Mouse (Mus musculus) gastrocnemius, adult 2 months (tissue): ENCODE measurements around the gene Prkcq. TPM values are rescaled to one million over a fixed set of nuclear protein-coding genes. Genes with fewer than 3 reads are reported as not detected.

Source experiments
- DNase-seq: peaks from one replicate; pipeline ENCODE4 v3.0.0; 2022
- H3K27ac ChIP-seq: fragments of 200-600 bp; 2 replicates; pipeline ENCODE4 v1.8.1; 2022; ENCODE audit warnings: mild to moderate bottlenecking
- H3K4me3 ChIP-seq: fragments of 200-600 bp; 2 replicates; pipeline ENCODE4 v1.8.1; 2022; ENCODE audit warnings: mild to moderate bottlenecking, moderate library complexity
- CTCF ChIP-seq: fragments of 200-600 bp; IDR thresholded peaks from 2 replicates; pipeline ENCODE4 v1.8.1; 2022; ENCODE audit warnings: antibody characterized with exemption, mild to moderate bottlenecking, moderate library complexity
- intact Hi-C: fragments of 180-260 bp; cut with DNase I; formaldehyde crosslinking; loops from one replicate; pipeline ENCODE4 v1.15.1; 2025
- total RNA-seq, 2 experiments: library from RNA; stranded (reverse); gene quantifications; 2 replicates each; pipeline ENCODE4 v1.2.3; 2021

Prkcq gene
- total RNA-seq, 2 experiments from 2014 or later: 75.5 to 85.1 TPM

DNA sequence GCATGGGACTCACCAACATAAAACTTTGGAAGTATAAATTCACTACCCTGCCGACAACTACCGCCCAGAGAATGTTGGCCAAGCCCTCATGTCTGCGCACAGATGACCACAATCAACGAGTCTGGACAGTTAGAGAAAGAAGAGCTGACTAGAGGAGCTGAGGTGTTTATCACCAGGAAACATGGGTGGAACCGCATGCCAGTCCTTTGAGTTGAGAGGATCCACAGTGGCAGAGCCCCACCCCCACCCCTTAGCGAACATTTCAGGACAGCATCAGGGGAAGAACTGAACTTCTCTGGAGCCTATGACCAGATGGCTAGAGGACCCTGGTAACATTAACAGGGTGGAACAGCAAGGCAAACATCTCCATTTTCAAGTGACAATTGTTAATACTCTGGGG is 37.4 kb downstream of the Prkcq start:
- no peak for DNase-seq
- intact Hi-C loops: no loop called here
- no peak overlapping the region for H3K4me3 ChIP-seq
- no peak for TF ChIP-seq CTCF
- H3K27ac ChIP-seq: no peak overlapping the region; the same call in 1 of the 2 replicates

DNA sequence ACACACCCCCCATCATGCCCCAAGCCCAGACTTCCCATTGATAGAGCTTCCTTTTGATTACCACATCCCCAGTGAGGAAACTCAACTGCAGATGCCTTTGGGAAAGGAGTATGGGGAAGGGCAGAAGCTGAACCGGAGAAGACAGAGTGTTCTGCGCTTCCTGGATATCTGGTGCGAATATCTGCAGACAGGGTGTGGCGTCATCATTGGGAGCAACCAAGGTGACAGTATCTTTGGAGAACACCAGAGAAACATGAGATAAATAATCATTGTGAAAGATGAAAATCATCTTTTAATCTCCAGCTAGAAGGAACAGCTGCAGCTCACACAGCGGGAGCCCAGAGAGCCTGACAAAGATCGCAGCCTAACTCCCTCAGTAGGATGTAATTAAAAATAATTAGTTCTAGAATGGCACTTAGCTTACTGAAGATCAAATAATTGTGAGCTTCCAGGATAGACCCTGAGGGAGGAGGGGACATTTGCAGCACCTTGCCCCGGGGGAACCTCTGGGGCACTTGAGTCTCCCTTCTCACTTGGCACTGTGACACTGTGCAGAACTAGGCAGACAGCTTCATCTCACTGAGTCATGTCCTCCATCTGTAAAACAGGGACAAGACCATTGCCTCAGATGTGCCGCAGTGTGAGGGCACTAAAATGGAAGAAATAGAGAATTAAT is 38.5 kb downstream of the Prkcq start:
- Histone ChIP-seq H3K27ac (peak overlapping the region; percentile 43), H3K4me3 (no peak overlapping the region)
- DNase-seq: peak; percentile 37
- intact Hi-C loops: no loop called here
- no peak for TF ChIP-seq CTCF

DNA sequence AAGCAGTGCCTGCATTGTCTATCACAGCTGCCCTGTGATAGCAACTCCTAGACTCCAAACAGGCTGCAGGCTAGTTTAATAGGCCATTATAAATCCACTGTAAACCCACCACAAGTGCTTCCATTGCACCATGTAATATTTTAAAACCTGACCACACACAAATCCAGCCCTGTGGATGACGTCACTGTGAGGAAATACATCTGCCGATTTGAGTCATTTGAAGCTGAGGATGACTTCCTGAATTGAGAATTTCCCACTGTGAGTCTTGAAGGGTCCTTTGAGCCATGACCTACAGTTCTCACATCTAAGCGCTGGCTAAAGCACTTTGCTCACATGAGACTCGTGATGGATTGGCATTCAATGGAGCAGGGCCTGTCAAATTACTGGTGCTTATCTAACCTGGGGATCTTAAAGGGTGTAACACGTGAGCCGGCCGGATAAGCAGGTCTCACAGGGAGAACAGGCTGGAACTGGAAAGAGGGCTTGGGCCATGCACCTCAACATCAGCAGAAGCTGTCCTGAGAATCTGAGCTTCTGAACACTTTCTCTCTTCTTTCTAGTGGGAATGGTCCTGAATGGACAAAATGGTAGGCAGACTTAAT is 40.2 kb downstream of the Prkcq start:
- intact Hi-C loops: no loop called here
- TF ChIP-seq CTCF: no peak

DNA sequence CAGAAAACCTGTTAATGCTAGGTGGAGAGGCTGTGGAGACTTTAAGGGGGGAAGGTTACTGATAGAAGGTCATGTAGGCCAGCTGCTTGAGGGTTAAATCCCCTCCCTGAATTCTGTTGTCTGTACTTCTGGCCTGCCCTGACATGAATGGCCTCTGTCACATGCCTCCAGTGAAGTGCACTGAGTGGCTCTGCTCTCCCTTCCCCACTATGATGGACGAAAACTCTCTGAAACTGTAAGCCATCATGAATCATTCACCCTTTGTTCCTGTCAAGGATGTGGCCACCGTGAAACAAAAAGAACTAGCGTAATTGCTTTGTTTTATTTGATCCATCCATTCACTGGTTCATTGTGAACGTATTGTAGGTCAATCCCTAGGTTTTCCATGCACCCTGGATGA is 44.5 kb downstream of the Prkcq start:
- intact Hi-C loops: no loop called here
- peak overlapping the region; percentile 68 for H3K27ac ChIP-seq
- DNase-seq: no peak
- H3K4me3 ChIP-seq: no peak overlapping the region
- TF ChIP-seq CTCF: no peak

More for the DNA sequence above, 40.2 kb downstream of the Prkcq start:
- no peak overlapping the region for H3K4me3 ChIP-seq
- H3K27ac ChIP-seq: no peak overlapping the region
- DNase-seq: no peak

DNA sequence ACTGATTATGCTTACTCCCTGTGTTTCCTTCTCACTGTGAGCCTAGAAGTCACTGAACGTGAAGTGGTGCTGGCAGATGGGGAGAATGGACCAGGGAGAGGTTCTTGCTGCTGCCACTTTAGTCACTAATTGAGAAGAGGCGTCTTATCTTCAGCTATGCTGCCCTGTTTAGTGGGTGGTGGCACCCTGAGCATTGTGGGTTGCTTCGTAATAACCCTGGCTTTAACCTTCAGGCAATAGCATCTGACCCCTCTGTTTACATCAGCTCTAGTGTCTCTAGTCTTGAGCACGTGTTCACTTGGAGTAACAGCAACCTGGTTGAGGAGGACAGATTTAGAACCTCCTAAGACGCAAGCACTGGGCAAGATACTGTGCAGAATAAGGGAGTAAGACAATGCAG is 44.9 kb downstream of the Prkcq start:
- no peak for TF ChIP-seq CTCF
- Histone ChIP-seq H3K27ac (peak overlapping the region; percentile 68), H3K4me3 (no peak overlapping the region)
- intact Hi-C loops: no loop called here
- DNase-seq: no peak

DNA sequence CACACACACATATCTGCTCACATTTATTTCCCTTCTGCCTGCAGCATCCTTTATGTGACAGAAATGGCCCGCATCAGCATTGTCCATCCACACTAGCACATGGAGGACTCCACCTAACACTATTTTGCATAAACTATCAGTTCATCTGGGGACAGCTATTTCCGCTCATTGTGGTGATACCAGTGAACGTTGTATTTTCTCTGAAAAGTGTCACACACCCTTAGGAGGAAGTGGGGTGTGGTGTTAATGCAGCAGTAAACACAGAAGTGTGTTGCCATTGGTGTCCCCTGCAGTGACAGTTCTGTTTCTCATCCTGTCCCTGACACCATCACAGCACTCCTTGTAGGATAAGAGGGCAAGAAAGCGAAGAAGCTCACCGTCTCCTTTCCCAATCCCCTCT is 46.2 kb downstream of the Prkcq start:
- intact Hi-C loops: no loop called here
- TF ChIP-seq CTCF: no peak
- Histone ChIP-seq H3K27ac (no peak overlapping the region), H3K4me3 (no peak overlapping the region)
- DNase-seq: no peak

DNA sequence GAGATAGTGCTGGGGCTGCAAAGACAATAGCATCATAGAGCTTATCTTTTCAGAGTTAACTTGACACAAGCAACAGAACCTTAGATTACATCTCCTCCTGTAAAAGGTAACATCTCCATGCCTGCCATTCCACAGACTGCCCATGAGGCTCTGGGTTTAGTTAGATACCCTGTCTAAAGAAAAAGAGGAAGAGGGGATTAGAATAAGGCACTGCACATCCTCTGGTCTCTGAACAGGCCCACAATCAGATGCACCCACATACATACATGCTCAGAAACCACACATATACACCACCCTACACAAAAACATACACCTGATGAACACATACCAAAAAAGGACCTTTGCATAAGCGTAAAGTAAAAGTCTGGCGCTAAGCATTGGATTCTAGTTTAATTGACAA is 47.4 kb downstream of the Prkcq start:
- Histone ChIP-seq H3K4me3 (no peak overlapping the region), H3K27ac (no peak overlapping the region)
- DNase-seq: no peak
- TF ChIP-seq CTCF: no peak
- intact Hi-C loops: no loop called here

DNA sequence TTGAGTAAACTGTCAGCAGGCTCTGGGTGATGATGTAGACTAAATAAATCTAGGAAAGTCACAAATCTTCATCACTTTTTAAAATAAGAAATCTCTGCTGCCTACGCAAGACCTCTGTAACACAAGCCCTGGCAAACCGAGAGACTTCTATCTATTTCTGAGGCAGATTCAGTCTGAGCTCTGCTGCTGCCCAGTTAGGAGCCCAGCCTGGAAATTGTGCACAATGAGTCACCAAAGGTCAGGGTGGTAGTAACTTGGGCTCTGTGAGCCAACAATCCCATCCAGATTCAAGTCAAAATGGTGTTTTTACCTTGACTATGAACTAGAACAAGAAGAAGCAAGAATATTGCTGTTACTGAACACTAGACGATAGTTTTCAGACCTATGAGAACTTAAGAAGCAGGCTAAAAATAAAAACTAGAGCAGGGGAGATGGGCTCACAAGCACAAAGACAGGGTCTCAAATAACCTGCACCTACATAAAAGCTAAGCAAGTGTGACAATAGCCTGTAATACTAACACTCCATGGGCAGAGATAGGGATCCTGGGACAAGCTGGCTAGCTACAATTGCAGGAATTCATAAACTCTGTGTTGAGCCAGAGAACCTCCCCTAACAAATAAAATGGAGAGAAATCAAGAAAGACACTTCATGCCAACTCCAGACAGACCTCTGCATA is 53.0 kb downstream of the Prkcq start:
- H3K4me3 ChIP-seq: peak overlapping the region; percentile 15
- no peak for TF ChIP-seq CTCF
- H3K27ac ChIP-seq: peak overlapping the region; percentile 94
- peak; percentile 51 for DNase-seq
- intact Hi-C loops: loop anchor here (5.0 kb wide), 1 partner anchor 38 kb away; no protein-coding TSS in a partner anchor

DNA sequence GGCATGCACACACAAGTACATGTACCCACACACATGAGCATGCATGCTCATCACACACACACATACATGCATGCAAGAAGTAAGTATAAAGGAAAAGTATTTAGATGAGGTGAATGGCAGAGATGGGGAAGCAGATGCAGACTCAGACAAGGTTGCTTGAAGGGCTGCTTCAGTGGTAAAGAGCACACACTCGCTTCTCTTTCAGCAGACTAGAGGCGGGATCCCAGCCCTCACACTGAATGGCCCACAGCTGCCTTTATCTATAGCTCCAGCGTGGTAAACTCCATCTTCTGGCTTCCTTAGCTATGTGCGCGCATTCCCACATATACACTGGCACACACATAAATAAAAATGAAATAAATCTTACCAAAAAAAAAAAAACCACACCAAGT is 53.6 kb downstream of the Prkcq start:
- TF ChIP-seq CTCF: no peak
- no peak for DNase-seq
- Histone ChIP-seq H3K27ac (peak overlapping the region; percentile 94), H3K4me3 (peak overlapping the region; percentile 15; the same call in 1 of the 2 replicates)
- intact Hi-C loops: no loop called here

DNA sequence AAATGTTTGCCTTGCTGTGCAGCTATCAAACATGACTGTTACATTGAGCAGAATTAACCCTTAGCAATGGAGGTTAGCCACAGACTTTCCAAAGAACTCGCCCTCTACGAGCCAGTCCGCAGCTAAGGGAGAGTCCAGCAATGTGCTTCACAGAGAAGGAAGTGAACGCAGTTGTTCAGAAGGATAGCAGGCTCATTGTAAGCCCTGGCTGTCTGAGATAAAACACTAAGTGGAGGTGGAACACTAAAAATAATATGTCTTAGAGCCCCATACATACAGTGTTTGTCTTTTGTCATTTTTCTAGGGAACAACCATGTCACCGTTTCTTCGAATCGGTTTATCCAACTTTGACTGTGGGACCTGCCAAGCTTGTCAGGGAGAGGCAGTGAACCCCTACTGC is 54.6 kb downstream of the Prkcq start:
- intact Hi-C loops: loop anchor here (2.0 kb wide), 1 partner anchor 54 kb away; the partner anchor contains the start of gene Prkcq
- Histone ChIP-seq H3K27ac (peak overlapping the region; percentile 94), H3K4me3 (peak overlapping the region; percentile 54)
- DNase-seq: no peak
- TF ChIP-seq CTCF: no peak

DNA sequence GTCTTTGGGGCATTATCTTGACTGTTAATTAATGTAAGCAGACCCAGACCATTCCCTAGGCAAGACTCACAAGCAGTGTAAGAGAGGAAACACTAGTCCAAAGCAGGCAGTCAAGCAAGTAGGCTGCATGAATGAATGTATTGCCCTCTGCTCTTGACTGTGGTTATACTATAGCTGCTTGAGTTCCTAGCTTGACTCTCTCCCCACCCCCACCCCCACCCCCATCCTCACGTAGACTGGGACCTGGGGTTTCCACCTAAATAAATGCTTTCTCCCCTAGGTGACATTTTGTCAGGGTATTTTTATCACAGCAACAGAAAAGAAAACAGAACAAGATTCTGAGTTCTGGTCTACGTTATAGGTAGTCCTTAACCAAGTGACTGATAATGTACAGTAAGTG is 57.2 kb downstream of the Prkcq start:
- no peak for TF ChIP-seq CTCF
- Histone ChIP-seq H3K27ac (no peak overlapping the region), H3K4me3 (no peak overlapping the region)
- DNase-seq: no peak
- intact Hi-C loops: no loop called here

DNA sequence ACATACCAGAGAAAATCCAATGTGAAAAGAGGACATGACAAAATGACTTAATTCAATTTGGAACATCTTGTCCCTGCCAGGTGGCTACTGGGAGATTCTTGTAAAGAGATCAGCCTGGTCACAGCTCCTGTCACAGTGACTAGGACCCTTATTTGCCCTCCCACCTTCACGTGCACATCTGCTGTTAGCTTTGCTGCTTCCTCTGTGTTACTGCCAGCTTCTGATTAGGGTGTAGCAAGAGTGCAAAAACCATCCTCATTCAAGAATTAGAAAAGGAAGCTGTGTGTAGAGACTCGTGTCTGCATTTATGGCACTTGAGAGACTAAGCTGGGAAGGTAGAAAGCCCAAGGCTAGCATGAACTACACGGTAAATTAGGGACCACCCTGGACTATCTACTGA is 59.2 kb downstream of the Prkcq start:
- DNase-seq: no peak
- intact Hi-C loops: no loop called here
- H3K4me3 ChIP-seq: no peak overlapping the region
- no peak overlapping the region for H3K27ac ChIP-seq
- no peak for TF ChIP-seq CTCF

DNA sequence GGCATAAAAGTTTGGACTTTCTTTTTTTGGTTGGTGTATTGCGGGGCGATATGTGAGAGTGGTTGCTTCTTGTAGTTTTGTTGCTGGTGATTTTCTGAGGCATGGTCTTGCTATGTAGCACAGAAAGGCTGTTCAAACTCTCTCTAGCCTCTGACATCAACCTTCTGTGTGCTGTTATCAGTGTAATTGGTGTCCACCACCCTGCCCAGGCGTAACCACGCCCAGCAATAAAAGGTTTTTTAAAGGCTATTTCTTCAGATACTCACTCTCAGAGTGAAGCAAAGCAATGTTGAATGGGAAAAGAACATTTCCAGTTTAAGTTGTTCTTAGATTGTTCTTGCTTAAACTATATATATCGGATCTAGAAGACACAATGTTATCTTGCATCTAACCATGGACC is 60.1 kb downstream of the Prkcq start:
- Histone ChIP-seq H3K4me3 (no peak overlapping the region), H3K27ac (no peak overlapping the region)
- DNase-seq: no peak
- intact Hi-C loops: no loop called here
- no peak for TF ChIP-seq CTCF
